Comparison of ENCODE assay signal across 8 mouse cellular contexts in the genomic region with DNA sequence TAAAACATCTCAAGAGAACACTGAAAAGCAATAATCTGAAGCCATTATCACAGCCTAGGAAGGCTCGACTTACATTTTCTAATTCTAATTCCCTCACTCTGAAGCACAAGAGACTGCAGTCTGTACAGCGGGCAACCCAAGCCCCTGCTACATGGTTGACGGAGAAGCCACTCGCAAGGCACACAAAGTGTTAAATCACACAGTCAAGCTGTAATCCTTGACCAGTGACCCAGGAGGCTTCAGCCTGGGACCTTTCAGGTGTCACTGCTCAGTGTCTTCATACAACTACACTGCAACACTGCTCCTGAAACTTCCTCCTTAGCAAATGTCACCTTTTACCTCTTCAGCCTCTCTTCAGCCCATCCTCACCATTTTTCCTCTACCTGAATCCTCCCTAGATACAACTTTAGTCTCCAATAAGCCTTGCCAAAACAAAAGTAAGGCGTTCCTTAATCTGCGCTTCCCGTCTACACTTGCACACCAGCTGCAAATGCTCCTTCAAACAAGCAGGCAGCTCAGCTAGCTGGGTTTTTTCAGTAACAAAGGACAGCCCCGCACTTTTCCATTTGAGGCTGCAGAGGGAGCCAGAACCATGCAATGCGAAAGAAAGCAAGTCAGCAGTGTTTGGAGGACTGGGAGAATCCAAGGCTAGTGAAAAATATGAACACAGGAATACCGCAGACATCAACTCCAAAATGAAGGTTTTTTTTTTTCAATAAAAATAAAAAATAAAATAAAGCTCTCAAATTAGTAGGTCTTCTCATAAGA.
A peak's percentile ranks its signal among the peaks of the same experiment; 100 is the strongest.
DNase-seq lines count a peak whose midpoint lies in the region; ATAC-seq lines count a peak whose summit lies in the region.

No protein-coding gene starts in this region.

- WGBS in hindbrain, embryonic 13.5 days, result 42% methylated on average over 10 of the region's 10 CpGs

- DNase-seq in adipocyte (ENCODE audit: low spot score), result peak; percentile 4
- DNase-seq in cerebellum, postnatal 25 days, result peak; percentile 79
- DNase-seq in frontal cortex, postnatal 36 days (ENCODE audit: low spot score in 2 of 2), result peak; percentile 64 to 84
- peak; percentile 69 to 81 for DNase-seq in layer of hippocampus, postnatal 10 days (ENCODE audit: low spot score in 2 of 2)
- peak; percentile 77 for DNase-seq in lung, postnatal 10 days
- DNase-seq in right cerebral cortex, adult 18-20 months, result peak; percentile 77

- H3K9ac ChIP-seq in hindbrain, embryonic 13.5 days, result peak overlapping the region; percentile 59

- no peaks in the 10 kb centered on the region for H3K36me3 ChIP-seq in hindbrain, embryonic 13.5 days

- H3K4me3 ChIP-seq in hindbrain, embryonic 13.5 days, result no peak overlapping the region

- H3K27ac ChIP-seq in hindbrain, embryonic 13.5 days, result peak overlapping the region; percentile 48

- peaks cover 33% of the 10 kb centered on the region for H3K4me1 ChIP-seq in hindbrain, embryonic 13.5 days (replicated peaks)

- no peaks in the 10 kb centered on the region for H3K27me3 ChIP-seq in hindbrain, embryonic 13.5 days

- no peak overlapping the region for H3K4me2 ChIP-seq in hindbrain, embryonic 13.5 days

- no peaks in the 10 kb centered on the region for H3K9me3 ChIP-seq in hindbrain, embryonic 13.5 days

- 0 out of 2 replicates have a peak, but pooled peaks have one; percentile 59 for ATAC-seq in hindbrain, embryonic 13.5 days (ENCODE audit: low FRiP score)
- ATAC-seq in erythroblast, adult 5-6 weeks (replicated peaks; ENCODE audit: low FRiP score, poor library complexity, severe bottlenecking), result no peak

Comparison
In these comparisons a context has a peak if more than half of its experiments do, and no peak if none do; other contexts are left out.
1. DNase-seq: peak in every context shown above with its lines; median percentile 79 in cerebellum, postnatal 25 days; 77 in lung, postnatal 10 days; 77 in right cerebral cortex, adult 18-20 months; 75 in layer of hippocampus, postnatal 10 days; 74 in frontal cortex, postnatal 36 days; 4 in adipocyte.